Mouse (Mus musculus) hindlimb bud, embryonic 11.5 days (tissue): ENCODE measurements around the gene Ablim1.

Experiments used
- DNase-seq: peaks from one replicate; pipeline ENCODE4 v3.0.0-alpha.2; 2012; ENCODE audit warnings: low read depth, low spot score; ENCODE audit errors: extremely low spot score

The Ablim1 gene

DNA sequence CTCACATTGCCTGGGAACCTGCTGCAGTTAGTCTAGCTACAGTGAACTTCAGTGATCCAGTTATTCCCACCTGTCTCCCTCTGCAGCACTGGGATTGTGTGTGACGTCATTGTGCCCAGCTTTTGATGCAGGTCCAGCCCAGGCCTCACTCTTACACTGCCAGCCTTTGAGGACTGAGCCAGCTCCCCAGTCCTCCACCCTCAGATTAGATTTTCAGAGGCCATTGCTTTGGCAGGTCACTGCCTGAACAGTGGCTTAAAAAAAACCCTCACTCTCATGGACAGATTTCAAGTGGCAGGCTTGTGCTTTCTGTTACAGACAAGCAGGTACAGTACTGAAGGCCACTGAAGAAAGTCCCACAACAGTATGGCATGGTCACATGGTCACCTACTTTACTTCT is 30.0 kb upstream of the Ablim1 start:
- DNase-seq = no peak

DNA sequence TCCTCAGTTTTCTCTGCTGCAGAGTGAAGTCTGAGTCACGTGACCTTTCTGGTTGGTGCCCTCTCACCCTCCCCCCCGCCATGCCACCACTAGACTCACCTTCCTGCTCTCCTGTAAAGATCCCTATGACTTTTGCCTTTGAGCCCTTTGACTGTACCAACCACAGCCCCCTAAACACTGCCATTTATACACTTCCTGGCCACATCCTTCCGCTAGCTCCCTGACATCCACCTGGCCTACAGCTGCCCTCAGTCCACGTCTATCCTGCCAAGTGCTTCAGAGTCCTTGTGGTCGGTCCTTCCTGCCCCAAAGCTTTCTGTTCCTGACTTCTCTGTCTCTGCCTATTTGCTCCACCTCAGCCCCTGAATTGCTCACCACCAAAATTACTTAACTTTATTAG is 29.1 kb upstream of the Ablim1 start:
- no peak for DNase-seq

DNA sequence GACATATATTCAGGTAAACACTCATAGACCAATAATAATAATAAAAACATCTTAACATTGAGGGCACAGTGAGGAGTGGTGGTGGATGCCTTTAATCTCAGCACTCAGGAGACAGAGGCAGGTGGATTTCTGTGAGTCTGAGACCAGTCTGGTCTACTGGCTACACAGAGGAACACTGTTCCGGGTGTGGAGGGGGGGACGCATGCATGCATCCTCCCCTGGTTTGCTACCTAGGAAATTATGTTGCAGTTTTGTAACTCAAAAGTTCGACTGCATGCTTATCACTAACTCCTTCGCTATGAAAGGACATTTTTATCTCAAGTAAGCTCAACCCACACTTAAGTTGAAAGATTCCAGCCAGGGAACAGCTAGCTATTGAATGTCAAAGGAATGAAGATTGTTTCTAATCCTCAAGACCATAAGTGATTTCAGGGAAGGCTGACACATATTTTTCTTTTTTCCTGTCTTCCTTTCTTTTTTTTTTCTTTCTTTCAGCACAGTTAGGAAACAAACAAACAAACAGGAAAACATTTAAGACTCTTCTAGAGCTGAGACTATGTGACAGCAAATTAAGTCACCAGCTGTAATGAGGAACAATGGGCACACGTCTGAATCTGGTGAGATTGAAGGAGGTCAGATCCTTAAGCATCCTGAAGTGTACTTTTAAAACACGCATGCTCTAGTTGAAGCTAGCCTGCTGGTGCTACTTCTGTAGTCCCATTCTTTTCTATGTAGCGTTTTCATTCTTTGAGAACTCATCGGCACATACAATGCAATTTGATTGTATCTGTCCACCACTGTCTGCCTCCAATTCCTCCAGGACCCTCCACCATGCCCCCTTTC is 26.4 kb upstream of the Ablim1 start:
- no peak for DNase-seq

DNA sequence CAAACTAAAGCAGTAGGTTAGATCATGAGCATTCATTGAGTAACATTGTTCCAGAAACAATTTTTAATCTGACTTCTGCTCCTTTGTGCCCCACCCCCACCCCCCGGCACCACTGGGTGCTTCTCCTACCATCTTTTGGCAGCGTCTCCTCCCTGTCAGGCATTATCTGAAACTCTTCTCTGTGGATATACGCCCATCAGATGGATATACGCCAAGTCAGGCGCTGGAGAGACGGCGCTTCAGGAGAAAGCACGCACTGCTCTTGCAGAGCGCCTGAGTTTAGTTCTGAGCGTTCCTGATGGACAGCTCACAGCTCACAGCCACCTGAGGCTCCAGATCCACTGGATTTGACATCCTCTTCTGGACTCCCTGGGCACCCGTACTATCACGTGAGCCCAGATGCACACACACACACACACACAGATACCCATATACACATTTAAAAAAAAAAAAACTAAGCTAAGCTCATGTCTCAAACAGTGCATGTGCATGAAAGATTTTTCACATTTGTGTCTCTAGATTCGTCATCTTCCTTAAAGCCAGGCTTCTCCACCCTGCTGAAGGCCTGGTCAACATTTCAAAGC is 24.7 kb upstream of the Ablim1 start:
- no peak for DNase-seq

GRCm38 (mm10) chr19:57335135-57335534 is 20.4 kb upstream of the Ablim1 start:
- DNase-seq = no peak

DNA sequence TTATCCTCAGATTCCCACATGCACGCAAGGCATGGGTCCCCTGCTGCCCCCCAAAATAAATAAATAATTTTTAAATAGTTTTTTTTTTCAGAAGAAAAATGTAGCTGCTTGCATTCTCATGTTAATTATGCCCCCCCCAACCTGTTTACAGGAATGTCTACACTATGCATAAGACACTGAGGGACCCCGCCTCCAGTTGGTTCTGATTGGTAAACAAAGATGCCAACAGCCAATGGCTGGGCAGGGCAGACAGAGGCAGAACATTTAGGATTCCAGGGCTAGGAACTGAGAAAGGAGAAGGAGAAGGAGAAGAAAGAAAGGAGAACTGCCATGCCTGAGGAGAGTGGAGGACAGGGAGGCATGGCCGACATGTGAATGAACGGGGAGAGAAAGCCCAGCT is 18.6 kb upstream of the Ablim1 start:
- DNase-seq = no peak

DNA sequence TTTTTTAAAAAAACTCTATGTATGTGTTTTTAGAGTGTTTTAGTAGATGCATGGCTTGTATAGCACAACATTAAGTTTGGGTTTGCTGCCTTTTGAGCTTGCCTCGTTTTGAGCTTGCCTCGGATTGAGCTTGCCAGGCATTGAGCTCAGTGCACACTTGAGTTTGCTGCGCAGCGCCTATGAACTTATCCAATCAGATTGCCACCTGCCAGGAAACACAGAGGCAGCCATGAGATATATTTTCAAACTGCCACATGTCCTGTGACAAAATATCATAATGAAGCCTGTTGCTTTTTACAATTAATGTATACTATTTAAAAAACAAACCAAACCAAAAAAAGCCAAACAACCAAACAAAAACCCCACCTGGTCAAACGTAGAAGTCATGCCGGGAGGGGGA is 16.5 kb upstream of the Ablim1 start:
- DNase-seq = no peak

DNA sequence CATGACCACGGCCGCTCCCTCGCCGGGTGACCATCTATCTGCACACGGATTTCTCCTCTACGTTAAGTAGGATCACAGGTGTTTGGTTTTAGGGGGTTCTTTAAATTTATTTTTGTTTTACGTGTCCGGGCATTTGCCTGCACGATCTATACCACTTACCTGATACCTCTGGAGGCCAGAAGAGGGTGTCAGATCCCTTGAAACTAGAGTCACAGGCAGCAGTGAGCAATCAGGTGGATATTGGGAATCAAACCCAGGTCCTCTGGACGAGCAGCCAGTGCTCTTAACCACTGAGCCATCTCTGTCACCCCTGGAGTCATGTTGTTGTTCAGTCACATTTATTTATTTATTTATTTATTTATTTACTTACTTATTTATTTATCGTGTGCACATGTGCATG is 15.6 kb upstream of the Ablim1 start:
- no peak for DNase-seq

GRCm38 (mm10) chr19:57328792-57329191 is 14.1 kb upstream of the Ablim1 start:
- no peak for DNase-seq

GRCm38 (mm10) chr19:57328269-57328668 is 13.6 kb upstream of the Ablim1 start:
- DNase-seq = no peak

GRCm38 (mm10) chr19:57327679-57328078 is 13.0 kb upstream of the Ablim1 start:
- DNase-seq = no peak

GRCm38 (mm10) chr19:57325748-57326300 is 11.1 kb upstream of the Ablim1 start:
- no peak for DNase-seq

GRCm38 (mm10) chr19:57323087-57323486 is 8.4 kb upstream of the Ablim1 start:
- DNase-seq = no peak

GRCm38 (mm10) chr19:57322491-57322890 is 7.8 kb upstream of the Ablim1 start:
- DNase-seq = no peak

DNA sequence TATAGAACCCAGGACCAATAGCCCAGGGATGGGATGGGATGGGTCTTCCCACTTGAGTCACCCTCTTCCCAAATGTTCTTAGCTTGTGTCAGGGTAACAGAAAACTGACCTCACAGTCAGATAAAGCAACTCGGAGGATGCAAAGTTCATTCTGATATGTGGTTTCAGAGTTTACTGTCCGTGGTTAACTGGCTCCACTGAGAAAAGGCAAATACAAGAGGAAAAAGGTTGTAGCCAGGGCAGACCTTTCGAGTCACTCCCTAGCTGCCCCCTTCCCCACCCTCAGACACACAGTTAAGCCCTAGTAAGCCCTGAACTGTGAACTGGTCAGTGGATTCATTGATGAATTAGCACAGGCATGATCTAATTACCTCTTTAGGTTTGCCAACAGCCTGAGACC is 7.1 kb upstream of the Ablim1 start:
- no peak for DNase-seq

DNA sequence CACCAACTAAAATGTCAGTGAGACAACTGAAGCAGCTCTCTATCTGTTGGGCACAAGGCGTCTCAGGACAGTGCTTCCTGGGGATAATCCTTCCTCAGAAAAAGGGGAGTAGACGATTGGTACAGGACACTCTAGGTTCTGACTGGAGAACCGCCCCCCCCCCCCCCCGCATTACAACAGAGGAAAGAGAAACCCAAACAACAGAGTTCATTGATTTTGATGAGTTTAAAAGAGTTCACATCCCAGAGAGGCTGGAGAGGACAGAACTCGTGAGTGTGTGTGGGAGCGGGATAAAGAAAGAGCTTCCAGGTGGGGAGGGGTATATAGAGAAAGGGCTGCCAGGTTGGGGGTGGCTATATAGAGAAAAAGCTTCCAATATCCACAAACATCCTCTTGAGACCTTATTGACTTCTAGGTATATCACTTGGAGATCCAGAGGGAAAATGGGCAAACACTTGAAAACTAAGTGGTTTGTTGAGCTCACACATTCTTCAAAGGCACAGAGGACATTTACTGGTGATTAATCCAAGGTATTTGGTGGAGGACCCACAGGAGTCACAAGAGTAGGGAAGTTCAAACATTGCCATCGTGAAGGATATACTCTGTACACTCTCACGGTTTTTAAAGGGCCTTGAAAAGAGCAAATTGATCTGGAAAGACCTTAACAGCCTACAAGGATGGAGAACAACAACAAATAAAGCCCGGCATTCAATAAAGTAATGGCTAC is 6.1 kb upstream of the Ablim1 start:
- DNase-seq = no peak

- DNase-seq = no peak
Observed at GRCm38 (mm10) chr19:57316597-57316996, 1.9 kb upstream of the Ablim1 start.

GRCm38 (mm10) chr19:57315013-57315565 is 370 bp upstream of the Ablim1 start:
- DNase-seq = no peak

GRCm38 (mm10) chr19:57313891-57314345 is 801 bp downstream of the Ablim1 start:
- no peak for DNase-seq

GRCm38 (mm10) chr19:57313226-57313625 is 1.5 kb downstream of the Ablim1 start:
- no peak for DNase-seq

DNA sequence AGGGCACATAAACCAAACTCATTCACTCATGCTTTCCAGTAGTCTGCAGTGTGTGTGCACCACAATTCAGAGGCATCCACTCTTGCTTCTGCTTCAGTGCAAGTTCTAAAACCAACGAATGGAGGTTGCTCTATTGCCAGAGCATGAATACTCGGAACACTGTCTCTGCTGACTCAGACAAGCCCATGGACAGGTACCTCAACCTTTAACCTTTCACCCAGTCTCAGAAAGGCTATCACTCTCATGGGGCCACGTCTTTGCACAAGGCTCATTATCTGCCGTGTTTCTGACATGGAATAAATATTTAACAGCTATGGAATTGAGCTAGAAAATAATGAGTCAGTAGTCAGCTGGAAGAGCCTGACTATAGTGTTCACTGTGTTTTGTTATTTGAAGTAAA is 4.7 kb downstream of the Ablim1 start:
- no peak for DNase-seq
